Mouse (Mus musculus) bone marrow, adult 2 months (tissue): ENCODE measurements at regions not wholly inside any gene's neighbourhood (a gene's known extent, or its start where the extent isn't known, plus 50 kb on each side); places are given as distances from the start of the nearest gene placed in this dataset.

Source experiments
- CTCF ChIP-seq: fragments of 200-500 bp; IDR thresholded peaks from 2 replicates; pipeline ENCODE4 v1.5.1; 2011; ENCODE audit warnings: low read length, control low read depth; ENCODE audit not compliant: control insufficient read depth, insufficient read depth
- POLR2A ChIP-seq: fragments of 200-500 bp; IDR thresholded peaks from 2 replicates; pipeline ENCODE4 v1.6.1; 2011; ENCODE audit warnings: low read depth, mild to moderate bottlenecking, control low read depth, low read length, borderline replicate concordance; ENCODE audit not compliant: control insufficient read depth

- TF ChIP-seq CTCF, result no peak
- no peak for TF ChIP-seq POLR2A
These were observed 68.0 kb upstream of the Klf7 start for GRCm38 (mm10) chr1:64190097-64190496.
